8 mouse cellular contexts compared by ENCODE assay signal in the genomic region with DNA sequence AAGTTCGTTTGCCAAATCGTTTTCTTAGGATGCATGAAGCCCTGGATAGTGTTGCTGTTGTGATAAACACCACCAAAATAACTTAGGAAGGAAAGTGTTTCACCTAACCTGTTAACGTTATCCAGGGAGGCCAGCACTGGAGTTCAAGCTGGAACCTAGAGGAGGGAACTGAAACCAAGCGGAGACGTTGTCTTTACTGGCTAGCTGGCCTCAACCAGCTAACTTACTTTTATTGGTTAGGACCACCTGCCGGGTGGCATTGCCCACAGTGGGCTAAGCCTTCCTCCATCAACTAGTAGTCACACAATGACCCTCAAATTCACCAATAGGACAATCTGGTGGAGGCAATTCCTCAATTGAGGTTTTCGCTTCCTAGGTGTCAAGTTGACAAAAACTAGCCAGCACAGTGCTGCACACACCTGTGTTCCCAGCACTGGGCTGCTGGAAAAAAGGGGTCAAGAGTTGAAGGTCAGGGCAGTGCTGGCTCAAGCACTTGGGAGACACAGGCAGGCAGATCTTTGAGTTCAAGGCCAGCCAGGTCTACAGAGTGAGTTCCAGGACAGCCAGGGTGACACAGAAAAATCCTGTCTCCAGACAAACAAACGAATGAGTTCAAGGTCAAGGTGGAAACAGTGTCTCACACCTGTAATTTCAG. TPM values are rescaled to one million over a fixed set of nuclear protein-coding genes. Genes with fewer than 3 reads are reported as not detected.
A peak's percentile ranks its signal among the peaks of the same experiment; 100 is the strongest.
DNase-seq lines count a peak whose midpoint lies in the region; ATAC-seq and TF ChIP-seq lines count a peak whose summit lies in the region.

No protein-coding gene starts in this region.

- intact Hi-C loops in left cerebral cortex, adult 2 months (cut with DNase I): loop anchor here (1.0 to 5.0 kb wide), 2 partner anchors 91 to 172 kb away; partner anchors contain the start of gene Polr1e

- H3K27me3 ChIP-seq in forebrain, embryonic 15.5 days: no peaks in the 10 kb centered on the region; the same call in 1 of the 2 replicates
- H3K27me3 ChIP-seq in liver, embryonic 15.5 days: no peaks in the 10 kb centered on the region

- H3K4me2 ChIP-seq in forebrain, embryonic 15.5 days (replicated peaks): peak overlapping the region; percentile 86; the same call in 1 of the 2 replicates
- peak overlapping the region; percentile 86 for H3K4me2 ChIP-seq in liver, embryonic 15.5 days

- no peak for DNase-seq in left cerebral cortex, adult 2 months (ENCODE audit: extremely low spot score in 1 of 2, low spot score in 2 of 2)
- DNase-seq in left cerebral cortex, adult 8-10 months (ENCODE audit: low spot score in 2 of 2): no peak
- DNase-seq in spleen, postnatal 36 days (ENCODE audit: low spot score in 2 of 2): no peak
- no peak for DNase-seq in layer of hippocampus, adult 8-10 months (ENCODE audit: low spot score in 2 of 2)

- H3K9ac ChIP-seq in forebrain, embryonic 15.5 days (replicated peaks): no peak overlapping the region
- H3K9ac ChIP-seq in liver, embryonic 15.5 days: no peak overlapping the region

- 0 out of 2 replicates have a peak, but pooled peaks have one; percentile 5 for ATAC-seq in forebrain, embryonic 15.5 days (replicated peaks)
- no peak for ATAC-seq in liver, embryonic 15.5 days (ENCODE audit: insufficient read depth)
- ATAC-seq in activated CD4-positive, CD25-positive, alpha-beta regulatory T cell, adult 4 months: no peak

- peaks cover 20% of the 10 kb centered on the region for H3K4me1 ChIP-seq in bone marrow macrophage, adult 2 months (ENCODE audit: control insufficient read depth, insufficient read depth, low read length)
- peaks cover 19% of the 10 kb centered on the region for H3K4me1 ChIP-seq in forebrain, embryonic 15.5 days
- peaks cover 26% of the 10 kb centered on the region for H3K4me1 ChIP-seq in liver, embryonic 15.5 days (replicated peaks)

- H3K36me3 ChIP-seq in forebrain, embryonic 15.5 days: peaks cover 13% of the 10 kb centered on the region
- H3K36me3 ChIP-seq in liver, embryonic 15.5 days (replicated peaks): peaks cover 19% of the 10 kb centered on the region

- peak overlapping the region; percentile 80 for H3K4me3 ChIP-seq in left cerebral cortex, adult 2 months
- 0 out of 2 replicates have a peak overlapping the region, but pooled peaks have one; percentile 13 for H3K4me3 ChIP-seq in bone marrow macrophage, adult 2 months (ENCODE audit: insufficient read depth, low read length)
- H3K4me3 ChIP-seq in forebrain, embryonic 15.5 days: peak overlapping the region; percentile 93; the same call in 1 of the 2 replicates
- H3K4me3 ChIP-seq in liver, embryonic 15.5 days (replicated peaks): peak overlapping the region; percentile 81

- TF ChIP-seq CTCF in left cerebral cortex, adult 2 months (IDR thresholded peaks at IDR 0.05): no peak
- no peak for TF ChIP-seq CTCF in bone marrow macrophage, adult 2 months (IDR thresholded peaks at IDR 0.05; ENCODE audit: low read depth, low read length)

- no peak for TF ChIP-seq POLR2A in bone marrow macrophage, adult 2 months (IDR thresholded peaks at IDR 0.05; ENCODE audit: borderline replicate concordance, low read depth, low read length)

- no peaks in the 10 kb centered on the region for H3K9me3 ChIP-seq in forebrain, embryonic 15.5 days
- H3K9me3 ChIP-seq in liver, embryonic 15.5 days (replicated peaks): no peaks in the 10 kb centered on the region

- H3K27ac ChIP-seq in left cerebral cortex, adult 2 months: no peak overlapping the region
- H3K27ac ChIP-seq in bone marrow macrophage, adult 2 months (ENCODE audit: insufficient read depth, low read depth, low read length): no peak overlapping the region
- no peak overlapping the region for H3K27ac ChIP-seq in forebrain, embryonic 15.5 days (replicated peaks)
- no peak overlapping the region for H3K27ac ChIP-seq in liver, embryonic 15.5 days (replicated peaks)

- 71% methylated on average over 8 of the region's 8 CpGs for WGBS in forebrain, embryonic 15.5 days
- 56% methylated on average over 8 of the region's 8 CpGs for WGBS in liver, embryonic 15.5 days (ENCODE audit: insufficient replicate concordance)

RNA-seq across cellular contexts. Expression of gene Tomm5, which starts 0.7 kb away (rescaled TPM):
- 10 to 100 TPM; 64.9 to 72.4 TPM for total RNA-seq in left cerebral cortex, adult 2 months (2021)
- 10 to 100 TPM; 51.0 to 66.8 (median 61.3) TPM for total RNA-seq in left cerebral cortex, adult 8-10 months (2022)
- 87.4 and 92.1 TPM in 2 replicates for polyA plus RNA-seq in bone marrow macrophage, adult 2 months (2012; ENCODE audit: insufficient read depth, insufficient read length, missing spikeins)
- 143 and 153 TPM in 2 replicates for polyA plus RNA-seq in forebrain, embryonic 15.5 days (2015; fragmentation: Nextera tagmentation; extraction: Ambion mirVana)
- polyA plus RNA-seq in liver, embryonic 15.5 days (2015; fragmentation: Nextera tagmentation; extraction: Ambion mirVana): 115 and 126 TPM in 2 replicates
- 100 to 1,000 TPM; 150 TPM for polyA plus RNA-seq in activated CD4-positive, CD25-positive, alpha-beta regulatory T cell, adult 4 months (2017; shearing (Covaris generic))
- 10 to 100 TPM; 56.8 to 69.2 (median 64.7) TPM for total RNA-seq in layer of hippocampus, adult 8-10 months (2022)

RNA-seq across cellular contexts. Expression of gene Fbxo10, which starts 24.2 kb away (rescaled TPM):
- 10 to 100 TPM; 33.1 to 34.8 TPM for total RNA-seq in left cerebral cortex, adult 2 months (2021)
- 10 to 100 TPM; 30.5 to 33.5 (median 31.9) TPM for total RNA-seq in left cerebral cortex, adult 8-10 months (2022)
- polyA plus RNA-seq in bone marrow macrophage, adult 2 months (2012; ENCODE audit: insufficient read depth, insufficient read length, missing spikeins): 4.0 and 4.5 TPM in 2 replicates
- 24.5 and 25.8 TPM in 2 replicates for polyA plus RNA-seq in forebrain, embryonic 15.5 days (2015; fragmentation: Nextera tagmentation; extraction: Ambion mirVana)
- 4.0 and 4.5 TPM in 2 replicates for polyA plus RNA-seq in liver, embryonic 15.5 days (2015; fragmentation: Nextera tagmentation; extraction: Ambion mirVana)
- under 1 TPM; 0.62 to 0.93 TPM for polyA plus RNA-seq in activated CD4-positive, CD25-positive, alpha-beta regulatory T cell, adult 4 months (2017; shearing (Covaris generic))
- total RNA-seq in layer of hippocampus, adult 8-10 months (2022): 10 to 100 TPM; 40.8 to 49.0 (median 45.1) TPM

Comparison
In these comparisons a context has a peak if more than half of its experiments do, and no peak if none do; other contexts are left out.
1. H3K4me3 ChIP-seq: peak in every context shown above with its lines; median percentile 93 in forebrain, embryonic 15.5 days; 81 in liver, embryonic 15.5 days; 80 in left cerebral cortex, adult 2 months; 13 in bone marrow macrophage, adult 2 months.